Mouse (Mus musculus) CH12.LX (cell line): ENCODE results near the gene Sidt1.

Experiments
- CHD1 ChIP-seq: IDR thresholded peaks from 2 replicates; pipeline ENCODE4 v1.6.1; 2012; ENCODE audit warnings: low read depth, low read length, improper control_type of control experiment, inconsistent platforms
- CHD2 ChIP-seq: IDR thresholded peaks from 2 replicates; pipeline ENCODE4 v1.6.1; 2011; ENCODE audit warnings: low read length, improper control_type of control experiment
- CTCF ChIP-seq, 2 experiments: IDR thresholded peaks in 1 of 2; conservative IDR thresholded peaks in 1 of 2; 2 replicates each; pipeline ENCODE4 v1.5.1; 2011 to 2012; ENCODE audit warnings: low read depth in 2 of 2, low read length in 2 of 2, improper control_type of control experiment in 1 of 2, inconsistent platforms in 1 of 2, mild to moderate bottlenecking in 1 of 2, moderate library complexity in 1 of 2
- EP300 ChIP-seq: IDR thresholded peaks from 2 replicates; pipeline ENCODE4 v1.6.1; 2011; ENCODE audit warnings: low read length, improper control_type of control experiment
- ETS1 ChIP-seq: conservative IDR thresholded peaks from 2 replicates; pipeline ENCODE4 v1.6.1; 2012; ENCODE audit warnings: low read depth, mild to moderate bottlenecking, inconsistent platforms, low read length, improper control_type of control experiment, moderate library complexity
- MAFK ChIP-seq: IDR thresholded peaks from 2 replicates; pipeline ENCODE4 v1.6.1; 2011; ENCODE audit warnings: low read length, improper control_type of control experiment; ENCODE audit not compliant: insufficient replicate concordance
- MAX ChIP-seq: IDR thresholded peaks from 2 replicates; pipeline ENCODE4 v1.6.1; 2011; ENCODE audit warnings: low read length, improper control_type of control experiment
- POLR2A ChIP-seq: IDR thresholded peaks from 2 replicates; pipeline ENCODE4 v1.6.1; 2011; ENCODE audit warnings: low read depth, mild to moderate bottlenecking, improper control_type of control experiment, low read length
- POLR2AphosphoS2 ChIP-seq: IDR thresholded peaks from 2 replicates; pipeline ENCODE4 v1.6.1; 2011; ENCODE audit warnings: low read depth, low read length, improper control_type of control experiment
- SMC3 ChIP-seq: IDR thresholded peaks from 2 replicates; pipeline ENCODE4 v1.6.1; 2011; ENCODE audit warnings: low read depth, low read length, improper control_type of control experiment
- TCF12 ChIP-seq: IDR thresholded peaks from 2 replicates; pipeline ENCODE4 v1.6.1; 2014; ENCODE audit warnings: low read depth, mild to moderate bottlenecking, inconsistent platforms, low read length, improper control_type of control experiment

DNA sequence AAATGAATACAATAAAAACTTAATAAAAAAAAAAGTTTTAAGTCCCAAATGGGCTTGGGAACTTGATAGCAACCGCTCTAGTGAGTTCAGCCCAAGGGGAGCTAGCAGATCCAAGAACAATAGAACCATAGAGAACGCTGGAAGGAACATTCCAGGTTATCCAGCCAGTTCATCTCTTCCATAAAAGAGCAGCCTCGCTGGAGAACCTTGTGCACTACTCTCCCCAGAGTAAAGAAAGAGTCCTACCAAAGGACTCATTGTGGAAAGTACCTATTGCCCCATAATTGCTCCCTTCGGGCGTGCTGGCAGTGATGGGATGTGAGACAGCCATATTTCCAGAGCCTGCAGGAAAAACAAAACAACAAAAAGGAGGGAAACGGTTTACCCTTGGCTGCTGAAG, 63.4 kb downstream of the Sidt1 start:
- TF ChIP-seq SMC3, result no peak
- no peak for TF ChIP-seq ETS1
- TF ChIP-seq CHD2, result no peak
- TF ChIP-seq CTCF (conservative IDR thresholded peaks at IDR 0.05 in 1 of 2, IDR thresholded peaks at IDR 0.05 in 1 of 2; ENCODE audit: low read depth in 2 of 2, low read length in 2 of 2), result no peak
- no peak for TF ChIP-seq POLR2A
- no peak for TF ChIP-seq EP300
- no peak for TF ChIP-seq MAX
- no peak for TF ChIP-seq TCF12
- no peak for TF ChIP-seq POLR2AphosphoS2
- no peak for TF ChIP-seq CHD1
- no peak for TF ChIP-seq MAFK
